Comparison of ENCODE assay signal across 12 mouse cellular contexts in genomic region chr6:125233816-125234519, GRCm38 (mm10). TPM values are rescaled to one million over a fixed set of nuclear protein-coding genes. Genes with fewer than 3 reads are reported as not detected.
DNase-seq lines count a peak whose midpoint lies in the region; ATAC-seq and TF ChIP-seq lines count a peak whose summit lies in the region.
"Had no signal": no experiment of that assay in that cellular context is flagged by ENCODE, and none has a peak within 500 bp of the region (broad histone marks: within the 10 kb centered on the region; RNA-seq: fewer than 3 reads in every experiment).

No protein-coding gene starts in this region.

- TF ChIP-seq POLR2A in spleen, adult 2 months (IDR thresholded peaks at IDR 0.05; ENCODE audit: low read depth, low read length) = no peak

- H3K9ac ChIP-seq in forebrain, embryonic 16.5 days (replicated peaks; ENCODE audit: low read depth, low read length) = no peak overlapping the region
- H3K9ac ChIP-seq in liver, embryonic 12.5 days = no peak overlapping the region
- H3K9ac ChIP-seq: forebrain, embryonic 13.5 days had no signal

- 63% methylated on average over 7 of the region's 7 CpGs for WGBS in forebrain, embryonic 10.5 days
- WGBS in forebrain, embryonic 16.5 days = 65% methylated on average over 7 of the region's 7 CpGs
- WGBS in spleen, adult 2 months = 51% methylated on average over 7 of the region's 7 CpGs
- WGBS in liver, embryonic 12.5 days (ENCODE audit: insufficient replicate concordance) = 50% methylated on average over 7 of the region's 7 CpGs
- WGBS in midbrain, embryonic 10.5 days = 65% methylated on average over 7 of the region's 7 CpGs

- H3K4me3 ChIP-seq in forebrain, embryonic 10.5 days = no peak overlapping the region
- H3K4me3 ChIP-seq in forebrain, embryonic 16.5 days (replicated peaks; ENCODE audit: low read length) = no peak overlapping the region
- H3K4me3 ChIP-seq in spleen, adult 2 months (ENCODE audit: extremely low read depth, insufficient read depth, insufficient read length) = peak overlapping the region; percentile 43
- no peak overlapping the region for H3K4me3 ChIP-seq in liver, embryonic 12.5 days
- no peak overlapping the region for H3K4me3 ChIP-seq in midbrain, embryonic 10.5 days
- H3K4me3 ChIP-seq: forebrain, embryonic 13.5 days had no signal

- no peak for DNase-seq in forebrain, embryonic 10.5 days (ENCODE audit: extremely low spot score, low spot score)
- DNase-seq in spleen, adult 2 months (ENCODE audit: low read depth in 1 of 2, low spot score in 2 of 2) = no peak
- no peak for DNase-seq in spleen, adult 18-20 months
- DNase-seq in skeletal muscle tissue, adult 2 months (ENCODE audit: low read depth, low spot score) = peak; percentile 46
- DNase-seq in retina, postnatal 1 day = no peak
- no peak for DNase-seq in midbrain, embryonic 10.5 days (ENCODE audit: low spot score)
- DNase-seq: B cell, adult 2 months; right cerebral cortex, postnatal 4 days had no signal

- no peaks in the 10 kb centered on the region for H3K36me3 ChIP-seq in forebrain, embryonic 10.5 days (replicated peaks)
- H3K36me3 ChIP-seq in forebrain, embryonic 16.5 days (ENCODE audit: control insufficient read depth, insufficient read depth) = no peaks in the 10 kb centered on the region
- peaks cover 7% of the 10 kb centered on the region for H3K36me3 ChIP-seq in spleen, adult 2 months (ENCODE audit: control insufficient read depth, insufficient read depth, low read length)
- H3K36me3 ChIP-seq in liver, embryonic 12.5 days = no peaks in the 10 kb centered on the region
- no peaks in the 10 kb centered on the region for H3K36me3 ChIP-seq in midbrain, embryonic 10.5 days

- no peaks in the 10 kb centered on the region for H3K9me3 ChIP-seq in forebrain, embryonic 10.5 days
- H3K9me3 ChIP-seq in forebrain, embryonic 16.5 days (ENCODE audit: control insufficient read depth, low read length) = no peaks in the 10 kb centered on the region
- no peaks in the 10 kb centered on the region for H3K9me3 ChIP-seq in liver, embryonic 12.5 days (replicated peaks)
- H3K9me3 ChIP-seq in midbrain, embryonic 10.5 days (replicated peaks) = no peaks in the 10 kb centered on the region
- H3K9me3 ChIP-seq: forebrain, embryonic 13.5 days had no signal

- H3K4me2 ChIP-seq in forebrain, embryonic 16.5 days (ENCODE audit: low read length) = no peak overlapping the region
- no peak overlapping the region for H3K4me2 ChIP-seq in liver, embryonic 12.5 days
- H3K4me2 ChIP-seq: forebrain, embryonic 13.5 days had no signal

- H3K27ac ChIP-seq in forebrain, embryonic 10.5 days = 0 out of 2 replicates have a peak overlapping the region, but pooled peaks have one; percentile 30
- H3K27ac ChIP-seq in forebrain, embryonic 16.5 days (ENCODE audit: low read length) = no peak overlapping the region
- peak overlapping the region; percentile 65 for H3K27ac ChIP-seq in spleen, adult 2 months (ENCODE audit: insufficient read depth, low read length)
- H3K27ac ChIP-seq in liver, embryonic 12.5 days = peak overlapping the region; percentile 9; the same call in 1 of the 2 replicates
- H3K27ac ChIP-seq in midbrain, embryonic 10.5 days (replicated peaks) = no peak overlapping the region; the same call in 1 of the 2 replicates
- H3K27ac ChIP-seq: forebrain, embryonic 13.5 days had no signal

- no peaks in the 10 kb centered on the region for H3K27me3 ChIP-seq in forebrain, embryonic 10.5 days (ENCODE audit: poor library complexity, severe bottlenecking)
- H3K27me3 ChIP-seq in forebrain, embryonic 16.5 days (replicated peaks; ENCODE audit: control insufficient read depth, insufficient read depth, low read length) = no peaks in the 10 kb centered on the region
- no peaks in the 10 kb centered on the region for H3K27me3 ChIP-seq in spleen, adult 2 months (ENCODE audit: control insufficient read depth, insufficient read depth, low read length)
- H3K27me3 ChIP-seq in liver, embryonic 12.5 days (replicated peaks) = no peaks in the 10 kb centered on the region
- no peaks in the 10 kb centered on the region for H3K27me3 ChIP-seq in midbrain, embryonic 10.5 days (ENCODE audit: low read depth, poor library complexity, severe bottlenecking)
- H3K27me3 ChIP-seq: forebrain, embryonic 13.5 days; Patski had no signal

- H3K4me1 ChIP-seq in forebrain, embryonic 10.5 days = peaks cover 47% of the 10 kb centered on the region
- H3K4me1 ChIP-seq in forebrain, embryonic 16.5 days (replicated peaks; ENCODE audit: control insufficient read depth, insufficient read depth, low read length) = peaks cover 14% of the 10 kb centered on the region
- peaks cover 19% of the 10 kb centered on the region; the same call in 1 of the 2 replicates for H3K4me1 ChIP-seq in spleen, adult 2 months (ENCODE audit: control insufficient read depth, insufficient read depth, insufficient read length)
- H3K4me1 ChIP-seq in liver, embryonic 12.5 days = peaks cover 38% of the 10 kb centered on the region
- peaks cover 46% of the 10 kb centered on the region for H3K4me1 ChIP-seq in midbrain, embryonic 10.5 days

- no peak for ATAC-seq in forebrain, embryonic 16.5 days
- no peak for ATAC-seq in liver, embryonic 12.5 days
- ATAC-seq: forebrain, embryonic 13.5 days had no signal

- TF ChIP-seq CTCF in spleen, adult 2 months (IDR thresholded peaks at IDR 0.05; ENCODE audit: extremely low read depth, insufficient read depth, insufficient read length, insufficient replicate concordance) = no peak

RNA-seq across cellular contexts. Expression of gene Tapbpl, which starts 2.3 kb away (rescaled TPM):
- polyA plus RNA-seq in forebrain, embryonic 10.5 days (2016; fragmentation: Nextera tagmentation; extraction: Ambion mirVana) = 1.6 and 2.1 TPM in 2 replicates
- polyA plus RNA-seq in forebrain, embryonic 16.5 days (2015; fragmentation: Nextera tagmentation; extraction: Ambion mirVana) = 3.8 and 4.5 TPM in 2 replicates
- polyA plus RNA-seq in spleen, adult 2 months (2012; rRNA removed) = 24.4 and 38.0 TPM in 2 replicates
- 3.8 and 4.0 TPM in 2 replicates for polyA plus RNA-seq in liver, embryonic 12.5 days (2016; fragmentation: Nextera tagmentation; extraction: Ambion mirVana)
- polyA plus RNA-seq in midbrain, embryonic 10.5 days (2016; fragmentation: Nextera tagmentation; extraction: Ambion mirVana) = 1.5 and 2.0 TPM in 2 replicates

RNA-seq across cellular contexts. Expression of gene Cd27, which starts 2.8 kb away (rescaled TPM):
- polyA plus RNA-seq in forebrain, embryonic 10.5 days (2016; fragmentation: Nextera tagmentation; extraction: Ambion mirVana) = 1.1 and 1.7 TPM in 2 replicates
- polyA plus RNA-seq in forebrain, embryonic 16.5 days (2015; fragmentation: Nextera tagmentation; extraction: Ambion mirVana) = 1.8 TPM in 1 of 2 replicates, not detected in the other
- polyA plus RNA-seq in spleen, adult 2 months (2012; rRNA removed) = 87.3 and 98.7 TPM in 2 replicates
- 2.6 and 3.2 TPM in 2 replicates for polyA plus RNA-seq in liver, embryonic 12.5 days (2016; fragmentation: Nextera tagmentation; extraction: Ambion mirVana)
- polyA plus RNA-seq in midbrain, embryonic 10.5 days (2016; fragmentation: Nextera tagmentation; extraction: Ambion mirVana) = 2.1 and 2.2 TPM in 2 replicates

RNA-seq across cellular contexts. Expression of gene Vamp1, which starts 18.6 kb away (rescaled TPM):
- 3.8 and 4.7 TPM in 2 replicates for polyA plus RNA-seq in forebrain, embryonic 10.5 days (2016; fragmentation: Nextera tagmentation; extraction: Ambion mirVana)
- polyA plus RNA-seq in forebrain, embryonic 16.5 days (2015; fragmentation: Nextera tagmentation; extraction: Ambion mirVana) = 5.5 and 7.3 TPM in 2 replicates
- 41.7 and 46.8 TPM in 2 replicates for polyA plus RNA-seq in spleen, adult 2 months (2012; rRNA removed)
- polyA plus RNA-seq in liver, embryonic 12.5 days (2016; fragmentation: Nextera tagmentation; extraction: Ambion mirVana) = 2.3 and 2.6 TPM in 2 replicates
- polyA plus RNA-seq in midbrain, embryonic 10.5 days (2016; fragmentation: Nextera tagmentation; extraction: Ambion mirVana) = 4.2 and 5.1 TPM in 2 replicates

RNA-seq across cellular contexts. Expression of gene Mrpl51, which starts 42.4 kb away (rescaled TPM):
- polyA plus RNA-seq in forebrain, embryonic 10.5 days (2016; fragmentation: Nextera tagmentation; extraction: Ambion mirVana) = 232 and 239 TPM in 2 replicates
- polyA plus RNA-seq in forebrain, embryonic 16.5 days (2015; fragmentation: Nextera tagmentation; extraction: Ambion mirVana) = 137 and 140 TPM in 2 replicates
- 21.2 and 29.4 TPM in 2 replicates for polyA plus RNA-seq in spleen, adult 2 months (2012; rRNA removed)
- 211 and 222 TPM in 2 replicates for polyA plus RNA-seq in liver, embryonic 12.5 days (2016; fragmentation: Nextera tagmentation; extraction: Ambion mirVana)
- 211 and 231 TPM in 2 replicates for polyA plus RNA-seq in midbrain, embryonic 10.5 days (2016; fragmentation: Nextera tagmentation; extraction: Ambion mirVana)

RNA-seq across cellular contexts. Expression of gene Ncapd2, which starts 42.5 kb away (rescaled TPM):
- polyA plus RNA-seq in forebrain, embryonic 10.5 days (2016; fragmentation: Nextera tagmentation; extraction: Ambion mirVana) = 271 and 274 TPM in 2 replicates
- polyA plus RNA-seq in forebrain, embryonic 16.5 days (2015; fragmentation: Nextera tagmentation; extraction: Ambion mirVana) = 91.4 and 91.6 TPM in 2 replicates
- 84.6 and 110 TPM in 2 replicates for polyA plus RNA-seq in spleen, adult 2 months (2012; rRNA removed)
- 132 and 138 TPM in 2 replicates for polyA plus RNA-seq in liver, embryonic 12.5 days (2016; fragmentation: Nextera tagmentation; extraction: Ambion mirVana)
- 236 and 246 TPM in 2 replicates for polyA plus RNA-seq in midbrain, embryonic 10.5 days (2016; fragmentation: Nextera tagmentation; extraction: Ambion mirVana)

Comparison
In these comparisons a context has a peak if more than half of its experiments do, and no peak if none do; other contexts are left out.
1. H3K27ac ChIP-seq: peak in forebrain, embryonic 10.5 days (single experiment), spleen, adult 2 months (single experiment) and liver, embryonic 12.5 days (single experiment); none in forebrain, embryonic 16.5 days (single experiment) and midbrain, embryonic 10.5 days (single experiment).
2. RNA of gene Cd27, which starts 2.8 kb away (polyA plus RNA-seq): 87.3 to 98.7 TPM in spleen, adult 2 months; 2.6 to 3.2 TPM in liver, embryonic 12.5 days, 2.1 to 2.2 TPM in midbrain, embryonic 10.5 days, 1.8 TPM in forebrain, embryonic 16.5 days and 1.1 to 1.7 TPM in forebrain, embryonic 10.5 days; every median in the first group is over 10 times any median in the second.